Mouse (Mus musculus) olfactory bulb, adult 2 months (tissue): ENCODE measurements around the gene Zfhx3.

Source experiments
- CTCF ChIP-seq: fragments of 200-500 bp; IDR thresholded peaks from 2 replicates; pipeline ENCODE4 v1.5.1; 2012; ENCODE audit warnings: low read depth, mild to moderate bottlenecking, low read length, moderate library complexity; ENCODE audit not compliant: insufficient read depth
- POLR2A ChIP-seq: fragments of 200-500 bp; IDR thresholded peaks from 2 replicates; pipeline ENCODE4 v1.6.1; 2012; ENCODE audit warnings: mild to moderate bottlenecking, low read depth, low read length, moderate library complexity; ENCODE audit not compliant: insufficient read depth

DNA sequence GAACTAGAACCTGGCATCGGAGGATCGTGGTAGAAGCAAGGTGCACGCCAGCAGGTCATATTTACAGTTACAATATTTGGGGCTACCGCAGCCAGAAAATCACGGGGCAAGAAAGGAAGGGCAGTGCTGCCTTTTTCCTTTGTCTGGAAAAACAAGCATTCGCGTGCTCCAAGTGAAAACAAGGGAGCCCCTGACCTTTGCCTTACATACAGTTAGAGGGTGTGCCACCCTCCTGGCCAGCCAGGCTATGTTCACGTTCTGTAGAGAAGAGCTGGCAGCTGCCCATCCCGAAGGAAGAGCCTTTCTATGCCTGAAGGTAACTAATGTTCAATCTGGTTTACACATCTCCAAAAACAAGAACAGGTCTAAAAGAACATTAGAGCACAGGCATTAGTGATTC is 1064.5 kb downstream of the Zfhx3 start:
- TF ChIP-seq CTCF (no peak), POLR2A (no peak)
